ENCODE assay signal across 8 mouse cellular contexts in the genomic region with DNA sequence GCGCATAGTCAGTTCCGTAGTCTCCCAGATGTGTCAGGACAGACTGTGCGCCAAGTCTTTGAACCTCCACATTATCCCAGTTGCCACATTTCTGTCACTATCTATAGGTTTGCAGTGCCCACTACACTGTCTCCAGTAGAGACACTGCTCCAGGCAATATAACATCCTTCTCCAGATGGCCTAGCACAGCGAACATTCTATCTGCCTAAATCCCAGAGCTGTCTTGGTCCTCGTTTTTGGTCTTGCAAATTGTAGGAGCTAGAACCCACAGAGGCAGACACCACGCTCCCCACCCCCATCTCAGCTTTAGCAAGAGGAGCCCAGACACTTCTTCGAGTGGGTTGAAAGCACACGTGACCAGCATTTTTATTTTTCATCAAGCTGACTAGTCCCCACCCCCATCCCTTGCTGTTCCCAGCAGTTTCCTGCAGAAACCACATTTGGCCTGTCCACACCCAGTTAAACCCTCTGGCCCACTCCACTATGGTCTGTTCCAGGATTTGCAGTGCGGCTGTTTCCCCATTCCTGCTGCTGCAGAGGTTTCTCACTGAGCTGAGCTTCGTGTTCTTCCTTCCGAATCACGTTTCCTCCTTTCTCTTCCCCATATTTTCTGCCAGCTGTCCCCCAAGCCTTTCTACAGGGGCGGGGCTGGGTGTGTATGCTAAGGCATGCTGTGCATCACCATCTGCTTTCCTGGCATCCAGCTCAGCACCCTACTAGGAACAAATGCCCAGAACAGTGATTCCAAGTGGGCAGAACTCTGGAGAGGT. TPM values are rescaled to one million over a fixed set of nuclear protein-coding genes. Genes with fewer than 3 reads are reported as not detected.
A peak's percentile ranks its signal among the peaks of the same experiment; 100 is the strongest.
DNase-seq lines count a peak whose midpoint lies in the region; ATAC-seq lines count a peak whose summit lies in the region.

No protein-coding gene starts in this region.

- no peaks in the 10 kb centered on the region for H3K27me3 ChIP-seq in embryonic facial prominence, embryonic 10.5 days (replicated peaks; ENCODE audit: low read depth, poor library complexity, severe bottlenecking)
- no peaks in the 10 kb centered on the region for H3K27me3 ChIP-seq in intestine, embryonic 16.5 days (replicated peaks; ENCODE audit: control insufficient read depth, insufficient read depth, low read length)
- no peaks in the 10 kb centered on the region for H3K27me3 ChIP-seq in splenic B cell, adult 2 months (ENCODE audit: control insufficient read depth, insufficient read depth, low read length, poor library complexity, severe bottlenecking)

- H3K9ac ChIP-seq in intestine, embryonic 16.5 days (ENCODE audit: low read depth, low read length) = peak overlapping the region; percentile 81

- intact Hi-C loops in left cerebral cortex, postnatal 36 days (cut with DNase I) = loop anchor here (2.0 kb wide), 1 partner anchor 68 kb away; no protein-coding TSS in a partner anchor

- peak overlapping the region; percentile 87 for H3K27ac ChIP-seq in embryonic facial prominence, embryonic 10.5 days (replicated peaks)
- H3K27ac ChIP-seq in intestine, embryonic 16.5 days (ENCODE audit: low read length) = peak overlapping the region; percentile 77

- no peaks in the 10 kb centered on the region for H3K36me3 ChIP-seq in embryonic facial prominence, embryonic 10.5 days (replicated peaks)
- H3K36me3 ChIP-seq in intestine, embryonic 16.5 days (ENCODE audit: control insufficient read depth, insufficient read depth, low read length) = no peaks in the 10 kb centered on the region
- H3K36me3 ChIP-seq in splenic B cell, adult 2 months (ENCODE audit: control insufficient read depth, insufficient read depth, low read length, poor library complexity, severe bottlenecking) = no peaks in the 10 kb centered on the region

- H3K9me3 ChIP-seq in embryonic facial prominence, embryonic 10.5 days = no peaks in the 10 kb centered on the region
- no peaks in the 10 kb centered on the region for H3K9me3 ChIP-seq in intestine, embryonic 16.5 days (ENCODE audit: control insufficient read depth, low read length)

- peak overlapping the region; percentile 73 for H3K4me2 ChIP-seq in intestine, embryonic 16.5 days (ENCODE audit: low read depth, low read length)

- ATAC-seq in intestine, embryonic 16.5 days = peak; percentile 32
- peak; percentile 36 for ATAC-seq in megakaryocyte-erythroid progenitor cell, adult 5-6 weeks (replicated peaks; ENCODE audit: low FRiP score, low TSS enrichment, poor library complexity, severe bottlenecking)

- peak; percentile 36 for DNase-seq in kidney, adult 11 months
- DNase-seq in kidney, adult 18-20 months = no peak
- DNase-seq in embryonic facial prominence, embryonic 10.5 days (ENCODE audit: low spot score) = no peak
- peak; percentile 24 to 74 for DNase-seq in gastrocnemius, postnatal 4 days (ENCODE audit: low spot score in 2 of 2)
- peak; percentile 80 to 85 for DNase-seq in left cerebral cortex, postnatal 36 days (ENCODE audit: low spot score in 2 of 2)
- peak; percentile 54 for DNase-seq in splenic B cell, adult 2 months (ENCODE audit: low read depth, low spot score)

- WGBS in embryonic facial prominence, embryonic 10.5 days = 62% methylated on average over 13 of the region's 13 CpGs
- WGBS in intestine, embryonic 16.5 days = 50% methylated on average over 13 of the region's 13 CpGs

- H3K4me3 ChIP-seq in embryonic facial prominence, embryonic 10.5 days = peak overlapping the region; percentile 81
- peak overlapping the region; percentile 67 for H3K4me3 ChIP-seq in intestine, embryonic 16.5 days (ENCODE audit: low read length)

- H3K4me1 ChIP-seq in embryonic facial prominence, embryonic 10.5 days = peaks cover 25% of the 10 kb centered on the region
- peaks cover 19% of the 10 kb centered on the region for H3K4me1 ChIP-seq in intestine, embryonic 16.5 days (ENCODE audit: control insufficient read depth, insufficient read depth, low read length)

RNA-seq across cellular contexts. Expression of a gene that starts 0.8 kb away (rescaled TPM):
- 23.8 and 24.3 TPM in 2 replicates for polyA plus RNA-seq in embryonic facial prominence, embryonic 10.5 days (2016; fragmentation: Nextera tagmentation; extraction: Ambion mirVana)
- 10 to 100 TPM; 23.0 to 34.4 TPM for total RNA-seq in gastrocnemius, postnatal 4 days (2021)
- polyA plus RNA-seq in intestine, embryonic 16.5 days (2015; fragmentation: Nextera tagmentation; extraction: Ambion mirVana) = 69.8 and 76.5 TPM in 2 replicates
- 10 to 100 TPM; 67.2 to 68.4 TPM for total RNA-seq in left cerebral cortex, postnatal 36 days (2021)
- total RNA-seq in megakaryocyte-erythroid progenitor cell, adult 5-6 weeks (2014; fragmentation: Nextera tagmentation) = 10.5 and 22.5 TPM in 2 replicates
- total RNA-seq in megakaryocyte-erythroid progenitor cell, adult 5-6 weeks (2017) = 31.8 and 44.9 TPM in 2 replicates

RNA-seq across cellular contexts. Expression of a gene that starts 21.5 kb away (rescaled TPM):
- polyA plus RNA-seq in embryonic facial prominence, embryonic 10.5 days (2016; fragmentation: Nextera tagmentation; extraction: Ambion mirVana) = 98.1 and 99.2 TPM in 2 replicates
- 10 to 100 TPM; 63.4 to 65.5 TPM for total RNA-seq in gastrocnemius, postnatal 4 days (2021)
- 89.4 and 103 TPM in 2 replicates for polyA plus RNA-seq in intestine, embryonic 16.5 days (2015; fragmentation: Nextera tagmentation; extraction: Ambion mirVana)
- total RNA-seq in left cerebral cortex, postnatal 36 days (2021) = 100 to 1,000 TPM; 199 to 214 TPM
- total RNA-seq in megakaryocyte-erythroid progenitor cell, adult 5-6 weeks (2014; fragmentation: Nextera tagmentation) = 32.0 and 42.0 TPM in 2 replicates
- total RNA-seq in megakaryocyte-erythroid progenitor cell, adult 5-6 weeks (2017) = 27.0 and 35.5 TPM in 2 replicates

Comparison
In these comparisons a context has a peak if more than half of its experiments do, and no peak if none do; other contexts are left out.
1. DNase-seq: peak in kidney, adult 11 months (single experiment), gastrocnemius, postnatal 4 days (2 of 2), left cerebral cortex, postnatal 36 days (2 of 2) and splenic B cell, adult 2 months (single experiment); none in kidney, adult 18-20 months (single experiment) and embryonic facial prominence, embryonic 10.5 days (single experiment).